Mouse (Mus musculus): ENCODE results near the gene Uchl4.
"Not testable (repeated sequence)": the region's sequence is repeated elsewhere in the genome, so short reads cannot be mapped to it uniquely, and the experiment has no call there.

Uchl4 gene

DNA sequence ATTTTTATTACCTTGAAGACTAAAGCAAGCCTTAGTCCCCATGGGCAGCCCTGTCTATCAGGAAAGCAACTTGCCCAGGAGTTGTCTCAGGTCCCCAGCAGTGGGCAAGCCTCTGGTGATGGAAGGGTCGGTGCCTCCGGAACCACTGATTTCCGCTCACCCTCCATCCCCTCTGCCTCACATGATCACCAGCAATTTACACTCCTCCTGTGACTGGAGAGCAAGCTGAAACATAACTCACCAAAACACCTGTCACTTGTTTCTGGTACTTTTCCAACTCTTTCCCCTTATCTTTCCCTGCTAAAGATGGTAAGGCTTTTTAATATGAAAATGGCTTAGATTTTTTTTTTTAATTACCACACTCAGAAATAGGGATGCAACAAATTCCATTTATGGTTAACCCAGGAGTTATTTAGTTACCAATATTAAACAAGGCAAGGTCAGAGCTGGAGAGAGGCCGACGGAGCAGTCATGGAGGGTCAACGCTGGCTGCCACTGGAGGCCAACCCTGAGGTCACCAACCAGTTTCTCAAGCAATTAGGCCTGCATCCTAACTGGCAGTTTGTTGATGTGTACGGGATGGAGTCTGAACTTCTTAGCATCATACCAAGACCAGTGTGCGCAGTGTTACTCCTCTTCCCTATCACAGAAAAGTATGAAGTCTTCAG is at the start of gene Uchl4:
Gene Uchl4, plus strand, starts transcription at position 434 of the 668 bp plus-strand sequence.
- DNase-seq (ENCODE audit: low spot score in 2 of 2), result no peak

DNA sequence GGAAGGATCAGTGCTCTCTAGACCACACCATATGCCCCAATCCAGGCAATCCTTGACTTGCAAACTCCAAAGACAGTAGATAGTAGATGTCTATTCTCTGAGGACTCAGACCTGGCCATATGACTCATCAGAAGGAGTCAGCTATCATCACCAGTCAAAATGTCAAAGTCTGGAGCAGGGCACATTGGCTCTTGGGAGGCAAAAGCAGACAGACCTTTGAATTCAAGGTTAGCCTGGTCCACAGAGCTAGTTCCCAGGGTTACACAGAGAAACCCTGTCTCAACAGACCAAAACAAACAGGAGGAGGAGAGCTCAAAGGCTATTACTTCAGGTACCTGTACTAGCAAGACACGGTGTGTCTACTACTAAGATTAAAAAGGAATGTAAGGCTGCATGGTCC is 41.1 kb upstream of the Uchl4 start:
- DNase-seq (ENCODE audit: low spot score in 2 of 2), result no peak

DNA sequence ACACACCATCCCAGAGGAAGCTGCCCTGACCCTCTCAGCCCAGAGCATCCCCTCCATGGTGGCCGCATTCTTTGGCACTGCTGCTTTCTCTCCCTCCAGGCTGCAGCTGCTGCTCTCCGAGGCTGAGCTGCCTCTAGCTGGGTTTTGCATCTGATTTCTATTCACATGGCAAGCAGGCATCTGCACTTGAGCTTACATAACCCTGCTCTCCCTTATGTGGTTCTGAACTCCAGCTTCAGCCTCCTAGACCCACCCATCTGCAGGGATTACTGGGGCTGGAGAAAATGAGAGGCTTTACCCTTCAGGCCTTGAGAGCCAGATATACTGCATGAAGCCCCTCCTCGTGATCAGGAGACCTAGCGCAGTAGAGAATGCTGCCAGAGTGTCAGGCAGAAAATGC is 39.4 kb upstream of the Uchl4 start:
- peak; percentile 78 to 81 for DNase-seq (ENCODE audit: low spot score in 2 of 2)

DNA sequence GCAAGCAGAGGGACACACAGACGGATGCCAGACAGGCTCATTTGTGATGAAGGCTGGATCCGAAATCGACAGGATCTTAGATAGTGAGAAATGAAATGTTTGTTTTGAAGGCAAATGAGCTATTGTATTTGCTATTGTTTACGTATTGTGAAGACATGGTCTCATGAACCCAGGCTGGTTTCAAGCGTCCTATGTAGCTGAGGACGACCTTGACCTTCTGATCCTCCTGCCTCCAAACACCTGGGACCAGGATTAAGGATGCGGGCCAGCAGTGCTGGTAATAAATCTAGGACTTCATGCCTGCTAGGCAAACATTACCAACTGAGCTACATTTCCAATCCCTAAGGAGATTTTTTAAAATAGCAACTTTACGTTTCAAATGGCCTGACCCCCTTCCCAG is 37.5 kb upstream of the Uchl4 start:
- DNase-seq (ENCODE audit: low spot score in 2 of 2), result no peak

DNA sequence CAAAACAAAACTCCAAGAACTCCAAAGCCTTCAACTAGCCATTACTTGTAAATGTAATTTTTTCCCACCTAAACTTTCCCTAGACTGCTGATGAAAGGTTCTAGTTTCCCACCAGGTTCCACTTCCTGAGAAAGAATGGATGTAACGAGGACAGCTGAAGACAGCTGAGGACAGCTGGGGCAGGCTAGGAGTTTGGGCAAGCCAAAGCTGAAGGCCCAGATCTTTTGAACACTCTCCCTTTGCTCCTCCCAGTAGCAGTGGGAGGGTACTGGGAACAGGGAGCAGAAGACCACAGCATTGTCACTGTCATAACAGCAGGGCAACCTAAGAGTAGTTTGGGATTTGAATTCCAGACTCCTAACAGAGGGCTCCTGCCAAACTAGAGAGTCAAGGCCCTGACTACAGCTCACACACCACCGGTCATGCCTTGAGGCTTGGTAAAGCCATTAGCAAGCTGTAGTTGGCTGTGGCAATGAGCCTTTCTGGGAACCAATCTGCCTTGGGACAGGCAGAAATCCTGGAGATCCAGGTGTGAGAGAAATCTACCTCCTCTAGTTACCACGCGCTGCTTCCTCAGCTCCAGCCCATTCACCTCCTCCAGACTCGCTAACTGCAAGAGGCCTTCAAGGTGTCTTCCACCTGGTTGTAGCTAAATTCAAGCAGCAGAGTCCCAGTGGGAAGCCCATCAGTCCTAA is 36.8 kb upstream of the Uchl4 start:
- no peak for DNase-seq (ENCODE audit: low spot score in 2 of 2)

DNA sequence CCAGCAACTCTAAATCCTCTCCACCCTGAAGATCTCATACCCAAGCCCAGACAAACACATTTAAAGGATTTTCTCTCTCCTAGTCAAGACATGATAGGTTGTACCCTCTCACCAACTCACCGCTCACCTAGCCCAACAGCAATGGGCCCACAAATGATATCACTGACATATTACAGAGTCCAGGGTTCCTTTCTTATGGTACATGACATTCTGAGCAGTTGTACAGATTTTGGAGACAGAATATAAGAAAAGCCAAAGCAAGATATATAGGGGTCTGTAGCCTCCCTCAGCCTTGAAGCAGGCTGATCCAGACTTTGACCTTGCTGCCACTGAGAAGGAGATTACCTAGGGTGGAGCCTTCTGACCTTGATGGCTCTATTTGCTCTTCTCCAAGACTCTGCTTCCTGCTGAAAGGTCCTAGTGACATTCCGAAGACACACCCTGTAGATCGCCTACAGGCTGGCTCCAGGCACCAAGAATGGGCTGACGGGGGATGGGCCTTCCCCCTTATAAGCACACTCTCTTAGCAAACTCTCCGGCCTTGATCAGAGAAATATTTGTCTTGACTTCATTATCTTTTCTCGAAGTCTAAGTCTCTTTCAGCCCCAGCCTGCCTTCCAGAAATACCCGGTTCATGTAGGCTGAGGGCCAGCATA is 36.1 kb upstream of the Uchl4 start:
- not testable (repeated sequence) for DNase-seq (ENCODE audit: low spot score in 2 of 2)

DNA sequence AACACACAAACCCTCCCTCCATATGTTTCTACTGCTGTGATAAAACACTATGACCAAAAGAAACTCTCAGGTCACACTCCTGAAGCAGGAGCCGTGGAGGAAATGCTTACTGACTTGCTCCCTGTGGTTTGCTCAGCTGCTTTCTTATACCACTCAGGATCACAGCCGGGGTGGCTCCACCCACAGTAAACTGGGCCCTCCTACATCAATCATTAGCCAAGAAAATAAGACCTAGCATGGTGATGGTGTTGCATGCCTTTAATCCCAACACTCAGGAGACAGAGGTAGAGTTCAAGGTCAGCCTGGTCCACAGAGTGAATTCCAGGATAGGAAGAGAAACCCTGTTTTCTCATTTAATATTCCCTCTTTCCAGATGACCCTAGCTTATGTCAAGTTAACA is 35.1 kb upstream of the Uchl4 start:
- DNase-seq (ENCODE audit: low spot score in 2 of 2), result no peak

DNA sequence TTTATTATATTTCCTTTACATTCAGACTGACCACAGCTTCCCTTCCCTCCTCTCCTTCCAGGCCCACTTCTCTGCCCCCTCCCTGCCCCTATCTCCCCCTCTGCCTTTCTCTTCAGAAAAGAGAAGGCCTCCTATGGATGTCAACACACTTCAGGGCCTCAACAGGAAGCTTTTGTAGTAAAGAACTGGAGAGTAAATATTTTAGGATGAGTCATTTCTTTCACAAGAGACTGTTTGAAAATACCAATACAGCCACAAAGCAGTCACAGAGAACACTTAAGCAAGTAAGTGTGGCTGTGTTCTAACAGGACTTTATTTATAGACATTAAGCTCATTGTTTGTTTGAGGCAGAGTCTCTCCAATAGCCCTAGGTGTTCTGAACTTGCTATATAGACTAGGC is 32.7 kb upstream of the Uchl4 start:
- no peak for DNase-seq (ENCODE audit: low spot score in 2 of 2)

DNA sequence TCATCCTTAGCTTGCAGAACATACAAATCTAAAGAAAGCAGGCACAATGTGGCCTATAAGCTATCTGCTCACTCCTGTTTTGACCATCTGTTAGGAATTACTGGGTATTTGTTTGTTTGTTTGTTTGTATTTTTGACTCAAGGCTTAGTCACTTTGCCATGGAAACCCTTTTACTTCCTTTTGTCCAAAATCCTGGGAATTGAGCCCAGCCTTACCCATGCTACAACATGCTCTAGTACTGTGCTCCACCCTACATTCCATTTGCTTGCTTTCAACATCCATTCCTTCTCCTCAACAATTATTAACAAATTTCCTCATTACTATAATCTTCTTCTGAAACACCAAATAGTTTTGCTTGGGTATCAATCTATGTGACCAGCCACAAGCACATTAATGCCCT is 32.1 kb upstream of the Uchl4 start:
- DNase-seq (ENCODE audit: low spot score in 2 of 2), result no peak

DNA sequence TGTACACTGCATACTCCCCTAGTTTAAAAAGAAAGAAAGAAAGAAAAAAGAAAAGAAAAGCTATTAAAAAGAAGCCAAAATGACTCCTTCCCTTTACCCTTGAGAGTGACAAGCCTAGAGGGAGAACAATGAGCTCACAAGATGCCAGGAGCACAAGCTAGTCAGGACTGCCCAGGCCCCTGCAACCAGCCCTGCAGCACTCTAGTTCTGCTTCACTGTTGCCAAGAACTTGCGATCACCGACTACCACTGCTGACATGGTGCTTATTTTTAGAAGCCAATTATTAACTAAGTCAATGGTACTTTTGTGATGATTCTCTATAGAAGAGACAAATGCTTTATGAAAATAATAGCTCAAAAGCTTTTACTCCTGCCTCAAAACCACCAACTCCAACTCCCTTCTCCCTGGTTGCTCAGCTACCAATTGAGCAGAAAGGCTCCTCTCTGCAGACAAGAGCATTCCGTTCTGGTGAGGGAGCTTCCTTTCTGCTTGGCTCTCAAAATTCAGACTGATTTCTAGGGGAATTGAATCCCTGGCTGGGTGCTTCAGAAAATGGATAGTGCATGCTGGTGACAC is 27.4 kb upstream of the Uchl4 start:
- no peak for DNase-seq (ENCODE audit: low spot score in 2 of 2)

DNA sequence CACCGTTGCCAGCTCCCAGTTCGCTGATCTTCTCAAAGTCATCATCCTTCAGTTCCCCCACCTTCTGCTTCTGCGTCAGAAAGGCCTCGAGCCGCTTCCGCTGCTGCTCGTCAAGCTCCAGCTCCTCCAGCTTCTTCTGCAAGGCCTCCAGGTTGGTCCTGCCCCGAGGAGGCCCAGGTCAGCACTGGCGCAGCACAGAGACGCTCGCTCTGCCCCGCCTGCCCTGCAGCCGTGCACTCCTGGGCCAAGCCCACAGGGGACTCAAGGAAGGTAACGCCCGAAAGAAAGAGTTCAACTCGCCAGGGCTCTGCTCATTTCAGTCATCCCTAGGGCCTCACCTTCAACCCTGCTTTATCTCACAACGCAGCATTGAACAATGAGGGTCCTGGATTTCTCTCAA is 20.5 kb upstream of the Uchl4 start:
- DNase-seq (ENCODE audit: low spot score in 2 of 2), result no peak

DNA sequence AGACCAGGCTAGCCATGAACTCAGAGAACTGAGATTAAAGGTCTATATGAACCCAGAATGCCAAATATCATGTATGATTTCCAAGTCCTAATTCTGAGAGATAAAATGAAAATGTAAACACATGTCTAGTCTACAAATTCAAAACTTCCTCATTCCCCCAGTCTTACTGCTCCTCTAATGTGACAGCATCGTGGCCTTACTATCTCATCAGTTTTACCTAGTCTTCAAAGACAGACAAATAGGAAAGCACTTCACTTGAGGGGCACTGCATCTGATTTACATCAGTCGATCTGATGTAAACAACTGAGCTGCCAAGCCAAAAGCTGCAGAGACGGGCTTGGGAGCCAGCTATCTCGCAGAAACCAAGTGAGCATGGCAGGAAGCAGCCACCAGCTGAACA is 18.9 kb upstream of the Uchl4 start:
- DNase-seq (ENCODE audit: low spot score in 2 of 2), result no peak

DNA sequence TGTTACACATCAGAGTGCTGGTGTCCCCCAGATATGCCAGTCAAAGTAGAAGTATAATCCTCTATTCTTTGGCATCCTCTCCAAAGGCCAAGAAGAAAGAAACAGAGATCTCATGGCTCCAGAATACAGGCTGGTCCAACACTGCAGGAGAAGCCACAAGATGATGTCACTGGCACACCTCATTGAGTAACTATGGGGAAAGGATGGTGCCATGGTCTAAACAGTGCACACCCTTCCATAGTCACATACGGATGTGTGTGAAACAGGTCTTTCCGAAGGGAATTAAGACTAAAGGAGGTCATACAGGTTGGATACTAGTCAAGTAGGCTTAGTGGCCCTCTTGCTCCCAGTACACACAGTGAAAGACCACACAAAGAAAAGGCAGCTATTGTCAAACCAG is 18.4 kb upstream of the Uchl4 start:
- no peak for DNase-seq (ENCODE audit: low spot score in 2 of 2)

DNA sequence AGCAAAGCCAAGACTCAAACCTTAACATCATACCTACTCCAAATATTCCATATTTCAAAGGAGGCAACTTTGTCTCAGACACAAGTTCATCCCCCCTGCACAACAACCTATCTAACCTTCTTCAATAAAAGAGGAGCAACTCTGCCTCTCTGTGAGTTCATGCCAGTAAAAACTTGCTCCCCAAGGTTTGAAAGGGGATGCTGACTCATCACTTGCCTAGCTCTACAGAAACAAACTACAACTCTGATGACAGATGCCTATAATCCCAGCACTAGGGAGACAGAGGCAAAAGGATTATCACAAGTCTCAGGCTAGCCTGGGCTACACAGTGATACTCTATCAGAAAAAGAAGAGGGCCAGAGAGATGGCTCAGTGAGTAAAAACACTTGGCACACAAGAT is 17.1 kb upstream of the Uchl4 start:
- no peak for DNase-seq (ENCODE audit: low spot score in 2 of 2)

DNA sequence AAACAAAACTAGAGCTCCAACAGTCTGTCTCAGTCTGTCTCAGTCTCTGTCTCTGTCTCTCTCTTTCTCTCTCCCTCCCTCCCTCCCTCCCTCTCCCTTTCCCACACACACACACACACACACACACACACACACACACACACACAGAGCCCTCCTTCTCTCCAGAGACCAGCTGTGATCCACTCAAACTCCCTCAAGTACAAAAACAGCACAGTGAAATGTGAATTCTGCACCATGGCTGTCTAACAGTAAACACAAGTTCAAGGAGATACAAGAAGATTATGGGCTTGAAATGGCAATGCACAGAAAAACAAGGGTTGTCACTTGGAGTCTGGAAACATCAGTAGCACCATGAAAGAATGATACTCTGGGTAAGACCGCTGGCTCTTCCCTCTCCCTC is 15.7 kb upstream of the Uchl4 start:
- no peak for DNase-seq (ENCODE audit: low spot score in 2 of 2)

DNA sequence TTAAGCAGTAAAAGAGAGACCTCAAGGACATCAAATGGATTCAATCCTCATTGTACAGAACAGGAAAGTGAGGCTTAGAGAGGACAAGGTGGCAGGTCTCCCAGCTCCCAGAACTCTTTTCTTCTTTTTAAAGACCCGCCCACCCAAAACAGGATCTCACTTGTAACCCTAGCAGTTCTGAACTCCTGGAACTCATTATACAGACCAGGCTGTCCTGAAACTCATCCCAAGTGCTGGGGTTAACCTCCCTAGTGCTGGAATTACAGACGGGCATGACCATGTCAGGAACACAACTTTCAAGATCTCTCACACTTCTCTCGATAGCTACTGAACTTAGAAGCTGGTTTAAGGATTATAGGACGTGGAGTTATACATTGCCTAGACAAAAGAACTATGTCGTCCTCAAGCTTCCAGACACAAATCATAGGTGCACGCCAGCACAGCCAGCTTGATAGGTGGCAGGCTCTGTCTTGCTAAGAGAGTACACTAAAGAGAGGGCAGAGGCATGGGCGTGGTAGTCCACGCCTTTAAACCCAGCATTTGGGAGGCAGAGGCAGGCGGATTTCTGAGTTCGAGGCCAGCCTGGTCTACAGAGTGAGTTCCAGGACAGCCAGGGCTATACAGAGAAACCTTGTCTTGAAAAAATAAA is 15.1 kb upstream of the Uchl4 start:
- DNase-seq (ENCODE audit: low spot score in 2 of 2), result no peak

DNA sequence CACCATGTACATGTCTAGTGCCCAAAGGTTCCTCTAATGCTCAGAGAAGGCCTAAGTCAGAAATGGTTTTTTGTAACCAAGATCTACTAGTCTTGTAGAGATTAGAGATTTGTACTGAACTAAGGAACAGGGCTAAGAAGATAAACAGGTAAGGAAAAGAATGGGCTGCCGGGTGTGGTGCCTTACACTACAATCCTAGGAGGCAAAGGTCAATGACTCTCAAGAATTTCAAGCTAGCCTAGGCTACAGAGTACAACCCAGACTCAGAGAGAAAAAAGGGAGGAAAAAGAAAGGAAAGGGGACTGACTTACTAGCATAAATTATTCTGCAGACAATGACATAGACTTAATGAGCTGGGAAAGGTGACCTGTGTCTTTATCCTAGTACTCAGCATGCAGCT is 14.4 kb upstream of the Uchl4 start:
- DNase-seq (ENCODE audit: low spot score in 2 of 2), result no peak

DNA sequence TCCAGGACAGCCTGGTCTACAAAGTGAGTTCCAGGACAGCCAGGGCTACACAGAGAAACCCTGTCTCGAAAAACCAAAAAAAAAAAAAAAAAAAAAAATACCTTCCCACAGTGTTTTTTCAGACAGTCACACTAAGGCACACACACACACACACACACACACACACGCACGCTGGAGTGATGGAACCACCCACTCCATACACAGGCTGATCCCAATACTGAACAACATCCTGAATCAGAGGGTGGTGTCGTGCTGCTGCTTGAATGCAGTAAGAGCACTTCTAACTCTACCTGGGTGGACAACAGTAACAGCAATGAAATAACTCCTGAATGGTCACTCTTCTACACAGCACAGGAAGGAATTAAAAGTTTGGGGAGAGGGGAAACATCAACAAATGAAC is 13.5 kb upstream of the Uchl4 start:
- peak in 1 of 2 experiments; percentile 46 for DNase-seq (ENCODE audit: low spot score in 2 of 2)

DNA sequence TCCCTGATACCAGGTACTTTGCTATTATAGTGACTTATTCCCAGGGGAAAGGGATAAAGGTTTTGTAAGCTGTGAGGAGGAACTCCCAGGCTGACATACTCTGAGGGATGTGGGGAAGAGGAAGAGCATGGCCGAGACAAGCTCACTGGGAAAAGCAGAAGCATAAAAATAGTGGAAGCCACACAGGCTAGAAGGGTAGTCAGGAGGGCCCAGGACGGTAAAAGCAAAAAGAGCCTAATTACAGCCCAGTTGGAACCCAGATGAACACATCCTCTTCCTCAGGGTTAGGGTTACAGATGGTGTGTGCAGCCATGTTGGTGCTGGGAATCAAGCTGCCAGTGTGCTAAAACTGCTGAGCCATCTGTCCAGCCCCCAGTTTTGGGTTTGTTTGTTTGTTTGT is 12.9 kb upstream of the Uchl4 start:
- DNase-seq (ENCODE audit: low spot score in 2 of 2), result no peak

DNA sequence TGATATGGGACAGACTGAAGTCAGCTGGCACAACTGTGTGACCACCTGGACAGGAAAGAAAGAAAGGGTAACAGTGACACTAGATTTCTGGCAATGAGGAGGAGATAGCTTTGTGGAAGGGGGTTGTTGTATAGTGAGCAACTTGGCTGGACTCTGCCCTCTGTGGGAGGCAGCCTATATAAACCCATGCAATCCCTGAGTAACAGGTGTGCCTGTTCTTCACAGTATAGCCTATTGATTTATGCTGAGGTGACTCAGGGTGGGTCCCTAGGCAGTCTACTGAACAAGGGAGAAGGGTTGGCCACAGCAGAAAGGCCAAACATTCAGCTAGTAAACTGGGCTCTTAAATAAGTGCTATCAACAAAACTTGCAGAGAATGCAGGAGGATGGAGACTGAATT is 9.2 kb upstream of the Uchl4 start:
- DNase-seq (ENCODE audit: low spot score in 2 of 2), result no peak

DNA sequence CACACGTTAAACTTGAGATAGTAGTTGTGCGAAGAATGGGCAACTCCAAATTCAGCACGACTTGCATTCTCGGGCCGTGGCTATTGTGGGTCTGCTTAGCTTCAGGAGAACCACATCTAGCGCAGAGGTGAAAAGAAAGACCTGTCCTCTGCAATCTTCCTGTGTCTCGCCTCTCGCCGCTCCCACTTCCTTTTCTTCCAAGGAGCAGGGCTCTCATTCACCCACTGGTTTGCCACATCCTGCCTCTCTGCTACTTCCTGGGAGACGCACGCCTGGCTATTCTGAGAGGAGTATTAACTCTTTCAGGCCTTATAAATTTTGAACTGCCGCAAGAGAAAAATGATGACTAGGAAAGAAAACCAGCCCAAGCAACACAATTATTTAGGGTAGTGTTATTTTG is 7.3 kb upstream of the Uchl4 start:
- no peak for DNase-seq (ENCODE audit: low spot score in 2 of 2)

DNA sequence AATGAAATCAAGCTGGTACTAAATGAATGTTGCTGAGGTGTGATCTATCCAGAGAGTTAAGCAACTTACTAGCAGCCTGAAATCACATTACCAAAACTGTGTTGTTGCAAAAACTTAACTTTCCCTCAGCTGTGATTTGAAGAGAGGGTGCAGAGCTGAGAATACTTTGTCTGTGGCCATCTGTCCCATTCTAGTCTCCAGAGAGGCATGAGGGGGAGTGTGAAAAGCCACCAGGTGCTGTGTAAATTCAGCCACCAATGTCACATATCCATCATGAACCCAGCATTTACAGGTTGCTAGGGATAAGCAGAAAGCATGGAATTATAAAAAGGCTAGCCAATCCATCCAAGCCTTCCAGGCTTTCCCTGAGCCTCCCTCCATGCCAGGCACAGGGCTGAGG is 6.0 kb upstream of the Uchl4 start:
- DNase-seq (ENCODE audit: low spot score in 2 of 2), result peak in 1 of 2 experiments; percentile 52
